Mouse (Mus musculus) R1 (cell line): ENCODE data around the gene Ptges.
A peak's percentile ranks its signal among the peaks of the same experiment; 100 is the strongest.

Experiments
- DNase-seq: peaks from one replicate; pipeline ENCODE4 v3.0.0-alpha.2; 2018; ENCODE audit warnings: low read depth, low spot score

Ptges gene

GRCm38 (mm10) chr2:30901646-30902160 lies 28.0 kb downstream of the Ptges start:
- peak; percentile 66 for DNase-seq

GRCm38 (mm10) chr2:30899397-30900069 lies 30.1 kb downstream of the Ptges start:
- no peak for DNase-seq

- no peak for DNase-seq
Measured at GRCm38 (mm10) chr2:30897291-30897690, 32.4 kb downstream of the Ptges start.

- DNase-seq, result peak; percentile 87
Measured at GRCm38 (mm10) chr2:30893946-30894345, 35.7 kb downstream of the Ptges start.

GRCm38 (mm10) chr2:30893399-30893798 lies 36.3 kb downstream of the Ptges start:
- DNase-seq, result peak; percentile 66

GRCm38 (mm10) chr2:30891002-30891401 lies 38.7 kb downstream of the Ptges start:
- DNase-seq, result peak; percentile 91

GRCm38 (mm10) chr2:30885453-30886163 lies 44.1 kb downstream of the Ptges start:
- DNase-seq, result peak; percentile 41

GRCm38 (mm10) chr2:30884852-30885373 lies 44.8 kb downstream of the Ptges start:
- peak; percentile 91 for DNase-seq

- DNase-seq, result peak; percentile 44
Measured at GRCm38 (mm10) chr2:30881215-30881614, 48.4 kb downstream of the Ptges start.

- peak; percentile 72 for DNase-seq
Measured at GRCm38 (mm10) chr2:30879481-30879880, 50.2 kb downstream of the Ptges start.

- no peak for DNase-seq
Measured at GRCm38 (mm10) chr2:30875621-30876432, 53.8 kb downstream of the Ptges start.

GRCm38 (mm10) chr2:30875096-30875495 lies 54.6 kb downstream of the Ptges start:
- no peak for DNase-seq

- no peak for DNase-seq
Measured at GRCm38 (mm10) chr2:30874445-30874844, 55.2 kb downstream of the Ptges start.

GRCm38 (mm10) chr2:30872669-30873068 lies 57.0 kb downstream of the Ptges start:
- DNase-seq, result no peak

GRCm38 (mm10) chr2:30870863-30871262 lies 58.8 kb downstream of the Ptges start:
- DNase-seq, result peak; percentile 51

GRCm38 (mm10) chr2:30865426-30865825 lies 64.2 kb downstream of the Ptges start:
- DNase-seq, result peak; percentile 47

- DNase-seq, result peak; percentile 63
Measured at GRCm38 (mm10) chr2:30864968-30865381, 64.7 kb downstream of the Ptges start.

GRCm38 (mm10) chr2:30863574-30863973 lies 66.1 kb downstream of the Ptges start:
- no peak for DNase-seq

- DNase-seq, result peak; percentile 60
Measured at GRCm38 (mm10) chr2:30862081-30862480, 67.6 kb downstream of the Ptges start.

GRCm38 (mm10) chr2:30859782-30860181 lies 69.9 kb downstream of the Ptges start:
- DNase-seq, result no peak

GRCm38 (mm10) chr2:30857076-30857475 lies 72.6 kb downstream of the Ptges start:
- DNase-seq, result no peak
